ENCODE assay signal across 9 mouse cellular contexts in the genomic region with DNA sequence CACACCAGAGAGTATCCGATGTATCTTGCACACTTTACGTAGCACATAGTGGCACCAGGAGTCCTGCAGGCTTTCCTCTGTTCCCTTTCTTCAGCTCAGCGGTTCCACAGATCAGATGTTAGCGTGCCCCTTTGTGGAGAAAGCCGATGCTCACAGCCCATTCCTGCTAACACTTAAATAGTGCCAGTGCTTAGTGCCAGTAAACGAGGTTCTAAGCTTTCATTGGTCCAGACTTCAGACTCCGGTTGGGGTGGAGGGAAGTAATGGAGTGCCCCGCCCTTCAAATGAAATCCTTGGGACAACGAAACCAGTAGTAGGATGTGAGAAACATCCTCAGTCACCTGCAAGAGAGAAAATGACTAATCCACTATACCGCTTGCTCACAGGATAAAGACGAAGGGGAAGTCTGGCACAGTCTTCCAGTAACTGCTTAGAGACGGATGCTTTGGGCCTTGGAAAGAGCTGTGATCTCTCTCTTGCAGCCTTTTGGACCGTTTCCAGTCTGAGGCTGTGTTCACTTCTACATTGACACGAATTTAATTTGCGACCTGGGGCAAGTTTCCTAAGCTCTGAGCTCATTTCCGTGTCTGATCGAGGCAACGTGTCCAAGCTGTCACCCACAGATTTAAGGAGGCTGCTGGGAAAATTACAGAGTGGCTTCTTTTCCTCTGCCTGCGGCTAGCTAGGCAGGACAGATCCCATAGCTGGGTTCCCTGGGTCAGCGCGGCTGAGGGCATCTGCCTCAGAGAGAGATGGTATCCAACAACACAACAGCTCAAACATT. TPM values are rescaled to one million over a fixed set of nuclear protein-coding genes. Genes with fewer than 3 reads are reported as not detected.
DNase-seq lines count a peak whose midpoint lies in the region; ATAC-seq lines count a peak whose summit lies in the region.
"Had no signal": no experiment of that assay in that cellular context is flagged by ENCODE, and none has a peak within 500 bp of the region (broad histone marks: within the 10 kb centered on the region; RNA-seq: fewer than 3 reads in every experiment).

No protein-coding gene starts in this region.

- peak; percentile 63 for ATAC-seq in hindbrain, embryonic 15.5 days (ENCODE audit: low FRiP score, low read depth)
- ATAC-seq in limb, embryonic 13.5 days (ENCODE audit: low FRiP score, low read depth), result peak; percentile 70
- peak; percentile 21 for ATAC-seq in stomach, embryonic 14.5 days (ENCODE audit: insufficient number of reproducible peaks, insufficient read depth, low FRiP score, low read depth)

- no peak overlapping the region for H3K9ac ChIP-seq in hindbrain, embryonic 15.5 days
- peak overlapping the region; percentile 54; the same call in 1 of the 2 replicates for H3K9ac ChIP-seq in limb, embryonic 13.5 days
- no peak overlapping the region for H3K9ac ChIP-seq in stomach, embryonic 14.5 days (replicated peaks; ENCODE audit: low read depth, low read length)

- H3K4me2 ChIP-seq in hindbrain, embryonic 15.5 days, result 0 out of 2 replicates have a peak overlapping the region, but pooled peaks have one; percentile 14
- H3K4me2 ChIP-seq in limb, embryonic 13.5 days (replicated peaks), result peak overlapping the region; percentile 49
- H3K4me2 ChIP-seq in stomach, embryonic 14.5 days (replicated peaks; ENCODE audit: low read depth, low read length), result no peak overlapping the region

- H3K4me3 ChIP-seq in hindbrain, embryonic 15.5 days, result no peak overlapping the region
- peak overlapping the region; percentile 27 for H3K4me3 ChIP-seq in limb, embryonic 13.5 days
- H3K4me3 ChIP-seq in stomach, embryonic 14.5 days (ENCODE audit: low read depth, low read length), result no peak overlapping the region

- peak; percentile 2 to 3 for DNase-seq in layer of hippocampus, postnatal 36 days
- DNase-seq in layer of hippocampus, adult 11-12 months (ENCODE audit: low spot score), result no peak
- DNase-seq in brain, adult 2 months (ENCODE audit: low read depth, low spot score), result peak; percentile 41
- DNase-seq in gastrocnemius, postnatal 10 days, result peak; percentile 26
- DNase-seq in T-cell, adult 2 months (ENCODE audit: low spot score), result no peak

- WGBS in hindbrain, embryonic 15.5 days, result 63% methylated on average over 21 of the region's 21 CpGs
- 40% methylated on average over 21 of the region's 21 CpGs for WGBS in limb, embryonic 13.5 days
- WGBS in stomach, embryonic 14.5 days, result 56% methylated on average over 21 of the region's 21 CpGs

- no peaks in the 10 kb centered on the region for H3K4me1 ChIP-seq in hindbrain, embryonic 15.5 days (replicated peaks)
- H3K4me1 ChIP-seq in limb, embryonic 13.5 days, result peaks cover 30% of the 10 kb centered on the region
- H3K4me1 ChIP-seq in stomach, embryonic 14.5 days (ENCODE audit: control insufficient read depth, insufficient read depth, low read length), result peaks cover 12% of the 10 kb centered on the region; the same call in 1 of the 2 replicates

- H3K36me3 ChIP-seq in hindbrain, embryonic 15.5 days, result no peaks in the 10 kb centered on the region
- no peaks in the 10 kb centered on the region for H3K36me3 ChIP-seq in limb, embryonic 13.5 days
- no peaks in the 10 kb centered on the region for H3K36me3 ChIP-seq in stomach, embryonic 14.5 days (ENCODE audit: control insufficient read depth, insufficient read depth, low read length)
- H3K36me3 ChIP-seq: G1E had no signal

- no peaks in the 10 kb centered on the region for H3K27me3 ChIP-seq in hindbrain, embryonic 15.5 days
- H3K27me3 ChIP-seq in limb, embryonic 13.5 days, result no peaks in the 10 kb centered on the region
- no peaks in the 10 kb centered on the region for H3K27me3 ChIP-seq in stomach, embryonic 14.5 days (ENCODE audit: control insufficient read depth, insufficient read depth, low read length)

- 0 out of 2 replicates have a peak overlapping the region, but pooled peaks have one; percentile 38 for H3K27ac ChIP-seq in hindbrain, embryonic 15.5 days (replicated peaks)
- H3K27ac ChIP-seq in limb, embryonic 13.5 days, result peak overlapping the region; percentile 88
- peak overlapping the region; percentile 66; the same call in 1 of the 2 replicates for H3K27ac ChIP-seq in stomach, embryonic 14.5 days (ENCODE audit: low read length)

- no peaks in the 10 kb centered on the region for H3K9me3 ChIP-seq in hindbrain, embryonic 15.5 days
- no peaks in the 10 kb centered on the region for H3K9me3 ChIP-seq in limb, embryonic 13.5 days
- H3K9me3 ChIP-seq in stomach, embryonic 14.5 days (ENCODE audit: control insufficient read depth, low read depth, low read length), result no peaks in the 10 kb centered on the region

RNA-seq across cellular contexts. Expression of a gene that starts 6.9 kb away (rescaled TPM):
- total RNA-seq in layer of hippocampus, postnatal 36 days (2021), result 10 to 100 TPM; 14.3 to 17.4 TPM
- 10 to 100 TPM; 41.6 to 42.4 TPM for total RNA-seq in gastrocnemius, postnatal 10 days (2021)
- polyA plus RNA-seq in hindbrain, embryonic 15.5 days (2015; fragmentation: Nextera tagmentation; extraction: Ambion mirVana), result 32.2 and 32.9 TPM in 2 replicates
- 53.1 and 59.8 TPM in 2 replicates for polyA plus RNA-seq in limb, embryonic 13.5 days (2015; fragmentation: Nextera tagmentation; extraction: Ambion mirVana)
- 46.2 and 55.1 TPM in 2 replicates for polyA plus RNA-seq in stomach, embryonic 14.5 days (2014; fragmentation: Nextera tagmentation; extraction: Ambion mirVana)
- polyA plus RNA-seq: G1E had no signal

Comparison
In these comparisons a context has a peak if more than half of its experiments do, and no peak if none do; other contexts are left out.
1. DNase-seq: peak in layer of hippocampus, postnatal 36 days (2 of 2), brain, adult 2 months (single experiment) and gastrocnemius, postnatal 10 days (single experiment); none in layer of hippocampus, adult 11-12 months (single experiment) and T-cell, adult 2 months (single experiment).
2. H3K27ac ChIP-seq: peak in every context shown above with its lines; median percentile 88 in limb, embryonic 13.5 days; 66 in stomach, embryonic 14.5 days; 38 in hindbrain, embryonic 15.5 days.
3. Peak in every context shown above with its lines, with median percentiles within 50 percentile points of each other: ATAC-seq.